Mouse (Mus musculus) liver, embryonic 12.5 days (tissue): ENCODE results near the gene Lgr6. TPM values are rescaled to one million over a fixed set of nuclear protein-coding genes. Genes with fewer than 3 reads are reported as not detected.
A peak's percentile ranks its signal among the peaks of the same experiment; 100 is the strongest.

ENCODE experiments used
- ATAC-seq: fragments of 200-750 bp; cut with Nextera tagmentation; 2 replicates; pipeline ENCODE4 v1.8.0; 2017; ENCODE audit warnings: moderate number of reproducible peaks, mild to moderate bottlenecking, moderate library complexity
- H3K27ac ChIP-seq: fragments of 300-500 bp; sonication (generic); 2 replicates; pipeline ENCODE4 v1.5.1; 2016; ENCODE audit warnings: mild to moderate bottlenecking
- H3K27me3 ChIP-seq: fragments of 300-500 bp; sonication (generic); replicated peaks from 2 replicates; pipeline ENCODE4 v1.6.1; 2016; ENCODE audit warnings: mild to moderate bottlenecking, moderate library complexity
- H3K36me3 ChIP-seq: fragments of 300-500 bp; sonication (generic); 2 replicates; pipeline ENCODE4 v1.6.1; 2016; ENCODE audit warnings: mild to moderate bottlenecking, moderate library complexity
- H3K4me1 ChIP-seq: fragments of 300-500 bp; sonication (generic); 2 replicates; pipeline ENCODE4 v1.6.1; 2016
- H3K4me2 ChIP-seq: fragments of 300-500 bp; sonication (generic); 2 replicates; pipeline ENCODE4 v1.6.1; 2016; ENCODE audit warnings: mild to moderate bottlenecking, moderate library complexity
- H3K4me3 ChIP-seq: fragments of 300-500 bp; sonication (generic); 2 replicates; pipeline ENCODE4 v1.5.1; 2016; ENCODE audit warnings: mild to moderate bottlenecking, moderate library complexity
- H3K9ac ChIP-seq: fragments of 300-500 bp; sonication (generic); 2 replicates; pipeline ENCODE4 v1.6.1; 2016; ENCODE audit warnings: mild to moderate bottlenecking, moderate library complexity
- H3K9me3 ChIP-seq: fragments of 300-500 bp; sonication (generic); replicated peaks from 2 replicates; pipeline ENCODE4 v1.6.1; 2016; ENCODE audit warnings: mild to moderate bottlenecking, moderate library complexity
- WGBS: fragments of 180-500 bp; shearing (Covaris S2); methylation state at CpG from one replicate; pipeline ENCODE4 v1.1.7; 2016; ENCODE audit not compliant: insufficient replicate concordance; 5-methylcytosine and 5-hydroxymethylcytosine counted together
- polyA plus RNA-seq: library from polyadenylated mRNA; unstranded; fragments of >200 nt; fragmentation: Nextera tagmentation; extraction: Ambion mirVana; gene quantifications from 2 replicates; pipeline ENCODE4 v1.2.1, GENCODE M21; 2016

Gene Lgr6
- polyA plus RNA-seq, 1 experiment from 2014 or later = 0.30 TPM

GRCm38 (mm10) chr1:134972920-134973319, 132.2 kb downstream of the Lgr6 start:
- Histone ChIP-seq H3K4me3 (no peak overlapping the region), H3K4me2 (no peak overlapping the region), H3K36me3 (peaks cover 81% of the 10 kb centered on the region), H3K9me3 (no peaks in the 10 kb centered on the region), H3K27me3 (no peaks in the 10 kb centered on the region), H3K9ac (no peak overlapping the region), H3K4me1 (no peaks in the 10 kb centered on the region), H3K27ac (no peak overlapping the region)
- ATAC-seq = no peak
- WGBS = 86% methylated on average over 1 of the region's 1 CpGs

- Histone ChIP-seq H3K4me2 (no peak overlapping the region), H3K4me3 (no peak overlapping the region), H3K27ac (no peak overlapping the region), H3K9me3 (no peaks in the 10 kb centered on the region), H3K27me3 (no peaks in the 10 kb centered on the region), H3K36me3 (peaks cover 55% of the 10 kb centered on the region), H3K4me1 (peaks cover 24% of the 10 kb centered on the region), H3K9ac (no peak overlapping the region)
- ATAC-seq = no peak
- WGBS = 87% methylated on average over 2 of the region's 2 CpGs
These were observed 139.6 kb downstream of the Lgr6 start for GRCm38 (mm10) chr1:134965430-134965829.

DNA sequence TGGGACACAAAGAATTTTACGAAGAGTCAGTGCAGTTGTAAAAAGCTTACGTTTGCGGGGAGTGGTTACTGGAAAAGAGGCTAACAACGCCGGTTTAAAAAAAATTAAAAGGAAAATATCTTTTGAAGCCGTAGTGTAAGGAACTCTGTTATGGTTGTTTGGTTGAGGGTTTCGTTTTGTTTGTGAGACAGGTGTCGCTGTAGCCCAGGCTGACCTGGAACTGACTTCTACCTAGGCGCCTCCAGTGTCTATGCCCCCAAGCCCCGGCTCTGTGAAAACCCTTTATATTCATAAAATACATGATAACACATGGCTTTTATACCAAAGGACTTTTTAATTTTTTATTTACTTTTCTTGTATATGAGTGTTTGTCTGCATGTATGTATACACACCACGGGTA, 142.3 kb downstream of the Lgr6 start:
- H3K4me1 ChIP-seq = peaks cover 24% of the 10 kb centered on the region
- peaks cover 29% of the 10 kb centered on the region for H3K36me3 ChIP-seq
- peak overlapping the region; percentile 87 for H3K4me2 ChIP-seq
- H3K27me3 ChIP-seq = no peaks in the 10 kb centered on the region
- peak overlapping the region; percentile 83 for H3K9ac ChIP-seq
- peak overlapping the region; percentile 79 for H3K4me3 ChIP-seq
- no peaks in the 10 kb centered on the region for H3K9me3 ChIP-seq
- H3K27ac ChIP-seq = peak overlapping the region; percentile 82
- 2% methylated on average over 11 of the region's 11 CpGs for WGBS
- peak; percentile 72 for ATAC-seq

DNA sequence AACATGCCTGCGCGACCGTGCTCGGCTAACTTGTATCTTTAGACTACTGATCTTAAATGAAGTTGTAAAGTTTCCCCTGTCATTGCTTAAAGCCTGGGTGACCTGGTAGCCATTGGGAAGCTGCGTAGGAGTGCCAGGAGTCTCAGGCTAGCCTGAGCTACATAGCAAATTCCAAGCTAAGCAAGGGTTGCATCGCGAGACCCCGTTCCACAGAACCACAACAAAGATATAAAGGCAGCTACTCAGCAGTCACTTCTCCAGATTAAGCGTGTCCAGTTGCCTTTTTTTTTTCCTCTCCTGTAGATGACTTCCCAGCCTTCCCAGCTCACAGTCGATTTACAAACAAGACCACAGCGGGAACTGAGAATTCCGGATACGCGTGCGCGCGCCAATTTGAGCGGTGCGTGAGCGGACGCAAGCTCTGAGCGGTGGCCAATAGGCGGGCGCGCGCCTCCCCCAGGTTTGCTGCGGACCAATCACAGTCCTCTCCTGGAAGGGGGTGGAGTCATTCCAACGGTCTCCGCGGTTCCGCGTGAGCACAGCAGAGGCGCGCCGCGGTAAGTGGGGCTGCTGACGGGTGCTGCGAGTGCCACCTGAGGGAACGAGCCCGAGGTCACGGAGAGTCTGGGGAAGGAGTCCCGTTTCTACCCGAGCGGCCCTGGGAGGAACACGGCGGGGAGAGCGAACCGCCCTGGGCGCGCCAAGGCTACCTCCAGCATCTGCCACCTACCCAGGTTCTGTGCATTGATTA, 142.8 kb downstream of the Lgr6 start, which contains the start of gene Ube2t:
Gene Ube2t, plus strand, starts transcription at position 513 of the 751 bp plus-strand sequence.
- Histone ChIP-seq H3K36me3 (peaks cover 23% of the 10 kb centered on the region), H3K27ac (peak within 1 kb of the TSS; percentile 82), H3K4me1 (peaks cover 24% of the 10 kb centered on the region), H3K4me2 (peak within 1 kb of the TSS; percentile 87), H3K27me3 (no peaks in the 10 kb centered on the region), H3K9me3 (no peaks in the 10 kb centered on the region), H3K9ac (peak within 1 kb of the TSS; percentile 83), H3K4me3 (peak within 1 kb of the TSS; percentile 79)
- 3% methylated on average over 50 of the region's 50 CpGs for WGBS
- peak; percentile 99 for ATAC-seq

- Histone ChIP-seq H3K27me3 (no peaks in the 10 kb centered on the region), H3K4me2 (no peak overlapping the region), H3K9me3 (no peaks in the 10 kb centered on the region), H3K36me3 (peaks cover 9% of the 10 kb centered on the region), H3K9ac (no peak overlapping the region), H3K27ac (no peak overlapping the region), H3K4me3 (no peak overlapping the region), H3K4me1 (peaks cover 29% of the 10 kb centered on the region)
- ATAC-seq = no peak
- WGBS = 57% methylated on average over 7 of the region's 7 CpGs
These were observed 144.4 kb downstream of the Lgr6 start for GRCm38 (mm10) chr1:134960634-134961033.

GRCm38 (mm10) chr1:134955637-134956176, 149.4 kb downstream of the Lgr6 start, which contains the start of gene Ppp1r12b:
Ppp1r12b (minus strand) TSS chr1:134955942.
- H3K9ac ChIP-seq = peak within 1 kb of the TSS; percentile 90
- ATAC-seq = peak; percentile 98

DNA sequence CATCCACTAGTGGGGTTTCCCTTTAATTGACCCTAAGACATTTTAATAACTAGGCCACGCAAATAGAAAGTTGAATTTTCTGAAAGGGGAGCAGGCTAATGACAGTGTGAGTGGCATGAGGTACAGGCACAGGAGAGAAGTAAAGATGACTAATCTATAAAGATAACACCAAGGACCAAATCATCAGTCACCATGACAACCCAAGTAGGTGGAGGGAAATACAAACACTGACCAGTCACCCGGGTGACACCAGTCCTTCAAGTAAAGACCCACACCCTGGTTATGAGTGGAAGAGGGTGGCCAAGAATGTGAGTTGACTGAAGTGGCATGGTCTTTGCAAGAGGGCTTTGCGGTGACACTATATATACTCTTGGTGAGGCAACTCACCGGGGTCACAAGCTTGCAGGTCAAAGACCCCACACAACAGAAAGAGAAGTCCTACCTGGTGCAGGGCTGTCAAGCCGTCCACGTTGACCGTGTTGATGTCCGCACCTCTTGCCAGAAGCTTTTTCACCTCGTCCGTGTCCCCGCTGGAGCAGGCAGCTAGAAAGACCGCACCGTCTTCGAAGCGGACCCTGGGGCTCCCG, 149.9 kb downstream of the Lgr6 start:
- Histone ChIP-seq H3K9ac (peak overlapping the region; percentile 90), H3K36me3 (no peaks in the 10 kb centered on the region), H3K4me2 (peak overlapping the region; percentile 89), H3K9me3 (no peaks in the 10 kb centered on the region), H3K27ac (peak overlapping the region; percentile 81), H3K4me1 (peaks cover 28% of the 10 kb centered on the region), H3K27me3 (no peaks in the 10 kb centered on the region), H3K4me3 (peak overlapping the region; percentile 94)
- 3% methylated on average over 16 of the region's 16 CpGs for WGBS
- peak; percentile 6; the same call in 1 of the 2 replicates for ATAC-seq

More at GRCm38 (mm10) chr1:134955637-134956176, 149.4 kb downstream of the Lgr6 start, which contains the start of gene Ppp1r12b:
- peak within 1 kb of the TSS; percentile 89 for H3K4me2 ChIP-seq
- H3K9me3 ChIP-seq = no peaks in the 10 kb centered on the region
- no peaks in the 10 kb centered on the region for H3K27me3 ChIP-seq
- H3K4me1 ChIP-seq = peaks cover 28% of the 10 kb centered on the region
- WGBS = under 1% methylated on average over 39 of the region's 39 CpGs
- no peaks in the 10 kb centered on the region for H3K36me3 ChIP-seq
- peak within 1 kb of the TSS; percentile 94 for H3K4me3 ChIP-seq
- H3K27ac ChIP-seq = peak within 1 kb of the TSS; percentile 81

DNA sequence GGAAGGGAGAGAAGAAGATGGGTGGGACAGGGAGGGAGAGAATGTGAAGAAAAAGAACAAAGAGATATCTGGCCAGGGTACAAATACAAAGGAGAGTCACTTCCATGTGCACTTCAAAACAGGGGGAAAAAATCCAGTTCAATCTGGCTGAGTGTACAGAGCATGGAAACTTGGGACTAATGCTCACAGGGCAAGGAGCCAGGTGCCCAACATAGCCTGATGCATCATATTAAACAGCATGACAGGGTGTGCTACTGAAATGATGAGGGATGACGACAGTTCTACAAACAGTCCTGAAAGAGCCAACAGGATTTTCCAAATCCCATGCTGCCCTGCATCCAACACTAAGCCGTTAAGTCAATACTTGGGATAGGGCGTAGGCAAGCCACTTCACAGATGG, 155.1 kb downstream of the Lgr6 start:
- H3K36me3 ChIP-seq = peaks cover 8% of the 10 kb centered on the region
- WGBS = 85% methylated on average over 3 of the region's 3 CpGs
- H3K4me1 ChIP-seq = peaks cover 27% of the 10 kb centered on the region
- no peaks in the 10 kb centered on the region for H3K9me3 ChIP-seq
- no peak overlapping the region for H3K9ac ChIP-seq
- no peak overlapping the region for H3K4me2 ChIP-seq
- no peaks in the 10 kb centered on the region for H3K27me3 ChIP-seq
- no peak for ATAC-seq
- H3K4me3 ChIP-seq = no peak overlapping the region
- H3K27ac ChIP-seq = no peak overlapping the region

DNA sequence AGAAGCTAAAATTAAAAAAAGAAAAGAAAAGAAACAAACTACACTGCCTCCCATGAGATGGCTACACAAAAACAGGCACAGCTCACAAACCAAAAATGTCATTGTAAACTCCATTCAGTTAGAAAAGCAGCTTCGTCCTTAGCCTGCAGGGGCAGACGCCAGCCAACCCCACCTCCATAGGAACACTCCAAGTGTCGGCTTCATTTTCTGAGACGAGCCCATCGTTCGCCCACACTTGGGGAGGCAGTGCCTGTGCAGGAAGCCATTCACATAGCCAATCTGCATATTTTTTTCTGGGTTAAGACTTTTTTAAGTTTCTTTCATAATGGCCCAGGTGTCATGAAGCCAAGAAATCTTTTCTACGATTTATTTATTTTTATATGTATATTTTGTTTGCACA, 157.5 kb downstream of the Lgr6 start:
- no peak for ATAC-seq
- WGBS = 83% methylated on average over 7 of the region's 7 CpGs
- H3K9me3 ChIP-seq = no peaks in the 10 kb centered on the region

GRCm38 (mm10) chr1:134942898-134943297, 162.2 kb downstream of the Lgr6 start:
- Histone ChIP-seq H3K9me3 (no peaks in the 10 kb centered on the region), H3K4me1 (peaks cover 27% of the 10 kb centered on the region), H3K36me3 (peaks cover 4% of the 10 kb centered on the region), H3K27ac (no peak overlapping the region), H3K4me3 (no peak overlapping the region), H3K4me2 (no peak overlapping the region), H3K27me3 (no peaks in the 10 kb centered on the region), H3K9ac (no peak overlapping the region)
- no peak for ATAC-seq
- 82% methylated on average over 2 of the region's 2 CpGs for WGBS

More for the DNA sequence above, 157.5 kb downstream of the Lgr6 start:
- H3K9ac ChIP-seq = no peak overlapping the region
- no peak overlapping the region for H3K27ac ChIP-seq
- H3K27me3 ChIP-seq = no peaks in the 10 kb centered on the region
- peaks cover 8% of the 10 kb centered on the region for H3K36me3 ChIP-seq
- no peak overlapping the region for H3K4me2 ChIP-seq
- no peak overlapping the region for H3K4me3 ChIP-seq
- H3K4me1 ChIP-seq = peaks cover 8% of the 10 kb centered on the region

DNA sequence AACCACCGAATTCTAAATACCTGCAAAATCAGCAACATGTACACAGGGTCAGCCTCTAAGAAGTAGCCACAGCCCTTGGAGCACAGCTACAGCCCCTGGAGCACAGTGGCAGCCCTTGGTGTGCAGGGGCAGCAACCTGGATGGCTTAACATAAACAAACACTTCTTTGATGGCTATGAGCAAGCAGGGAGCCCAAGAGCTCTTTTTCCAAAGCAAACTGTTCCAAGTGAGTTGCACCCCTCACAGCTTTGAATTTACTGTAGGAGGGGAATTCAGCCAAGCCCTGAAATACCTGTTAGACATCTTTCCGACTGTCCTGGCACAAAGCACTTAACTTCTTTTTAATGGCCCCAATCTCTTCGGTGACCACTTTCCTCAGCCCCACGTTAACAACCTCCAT, 164.2 kb downstream of the Lgr6 start:
- 62% methylated on average over 4 of the region's 4 CpGs for WGBS
- Histone ChIP-seq H3K27ac (no peak overlapping the region), H3K4me2 (no peak overlapping the region), H3K36me3 (no peaks in the 10 kb centered on the region), H3K27me3 (no peaks in the 10 kb centered on the region), H3K4me1 (peaks cover 19% of the 10 kb centered on the region), H3K9ac (no peak overlapping the region), H3K9me3 (no peaks in the 10 kb centered on the region), H3K4me3 (no peak overlapping the region)
- ATAC-seq = no peak

DNA sequence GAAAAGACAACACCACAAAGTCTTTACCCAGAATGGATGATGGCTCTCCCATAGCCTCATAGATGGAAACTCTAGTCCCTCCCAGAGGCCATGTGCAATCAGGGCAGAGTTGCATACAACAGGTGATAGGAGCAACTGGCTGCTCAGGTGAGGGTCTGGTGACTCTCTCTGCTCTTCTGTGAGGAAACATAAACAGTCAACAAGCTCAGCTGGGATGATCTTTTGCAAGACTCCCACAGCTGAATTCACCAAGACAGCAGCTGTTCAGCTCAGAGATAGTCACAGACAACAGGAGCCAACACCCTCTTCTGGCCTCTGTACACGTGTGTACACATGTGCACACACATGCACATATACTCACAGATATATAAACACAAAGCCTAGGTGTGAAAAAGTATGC, 166.8 kb downstream of the Lgr6 start:
- Histone ChIP-seq H3K9me3 (no peaks in the 10 kb centered on the region), H3K36me3 (no peaks in the 10 kb centered on the region), H3K27me3 (no peaks in the 10 kb centered on the region), H3K4me1 (peaks cover 19% of the 10 kb centered on the region), H3K4me3 (no peak overlapping the region), H3K27ac (no peak overlapping the region), H3K4me2 (no peak overlapping the region), H3K9ac (no peak overlapping the region)
- 71% methylated on average over 1 of the region's 1 CpGs for WGBS
- ATAC-seq = no peak
